Mouse (Mus musculus) embryonic facial prominence, embryonic 12.5 days (tissue): ENCODE measurements around the gene Chd4. TPM values are rescaled to one million over a fixed set of nuclear protein-coding genes. Genes with fewer than 3 reads are reported as not detected.

Experiments
- ATAC-seq: fragments of 200-750 bp; cut with Nextera tagmentation; 2 replicates; pipeline ENCODE4 v1.8.0; 2017; ENCODE audit not compliant: insufficient number of reproducible peaks, insufficient read depth, low FRiP score, low TSS enrichment
- H3K27ac ChIP-seq: fragments of 300-500 bp; sonication (generic); 2 replicates; pipeline ENCODE4 v1.5.1; 2016; ENCODE audit warnings: mild to moderate bottlenecking
- H3K27me3 ChIP-seq: fragments of 300-500 bp; sonication (generic); 2 replicates; pipeline ENCODE4 v1.6.1; 2016; ENCODE audit warnings: mild to moderate bottlenecking, moderate library complexity
- H3K36me3 ChIP-seq: fragments of 300-500 bp; sonication (generic); 2 replicates; pipeline ENCODE4 v1.6.1; 2016; ENCODE audit warnings: mild to moderate bottlenecking
- H3K4me1 ChIP-seq: fragments of 300-500 bp; sonication (generic); 2 replicates; pipeline ENCODE4 v1.6.1; 2016
- H3K4me2 ChIP-seq: fragments of 300-500 bp; sonication (generic); replicated peaks from 2 replicates; pipeline ENCODE4 v1.6.1; 2016; ENCODE audit warnings: mild to moderate bottlenecking, moderate library complexity
- H3K4me3 ChIP-seq: fragments of 300-500 bp; sonication (generic); 2 replicates; pipeline ENCODE4 v1.5.1; 2016; ENCODE audit warnings: mild to moderate bottlenecking
- H3K9ac ChIP-seq: fragments of 300-500 bp; sonication (generic); 2 replicates; pipeline ENCODE4 v1.6.1; 2016; ENCODE audit warnings: mild to moderate bottlenecking, moderate library complexity
- H3K9me3 ChIP-seq: fragments of 300-500 bp; sonication (generic); 2 replicates; pipeline ENCODE4 v1.6.1; 2016; ENCODE audit warnings: mild to moderate bottlenecking, moderate library complexity
- WGBS: fragments of 180-500 bp; shearing (Covaris S2); methylation state at CpG from one replicate; pipeline ENCODE4 v1.1.7; 2016; 5-methylcytosine and 5-hydroxymethylcytosine counted together
- polyA plus RNA-seq: library from polyadenylated mRNA; unstranded; fragments of >200 nt; fragmentation: Nextera tagmentation; extraction: Ambion mirVana; gene quantifications from 2 replicates; pipeline ENCODE4 v1.2.1, GENCODE M21; 2016

Gene Chd4
- polyA plus RNA-seq, 1 experiment from 2014 or later, result 104 TPM

DNA sequence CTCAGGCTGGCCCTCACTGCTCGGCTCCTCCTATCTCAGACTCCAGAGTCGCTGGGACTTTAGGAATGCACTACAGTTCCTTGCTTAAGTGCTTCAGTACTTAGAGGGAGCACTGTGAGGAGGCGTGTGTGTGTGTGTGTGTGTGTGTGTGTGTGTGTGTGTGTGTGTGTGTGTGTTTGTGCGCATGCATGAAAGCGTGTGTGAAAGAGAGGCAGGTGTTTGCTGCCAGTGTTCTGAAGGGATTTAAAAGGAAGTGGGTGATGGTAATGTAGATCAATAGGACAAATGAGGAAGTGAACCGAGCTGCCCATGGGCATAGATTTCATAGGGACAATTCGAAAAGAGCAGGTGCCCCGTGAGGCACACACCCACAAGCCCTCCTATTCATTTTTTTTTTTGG lies 22.0 kb upstream of the Chd4 start:
- WGBS, result 70% methylated on average over 8 of the region's 8 CpGs
- Histone ChIP-seq H3K4me3 (no peak overlapping the region), H3K9ac (no peak overlapping the region), H3K9me3 (no peaks in the 10 kb centered on the region), H3K4me1 (peaks cover 4% of the 10 kb centered on the region), H3K36me3 (no peaks in the 10 kb centered on the region), H3K27me3 (no peaks in the 10 kb centered on the region), H3K27ac (no peak overlapping the region), H3K4me2 (no peak overlapping the region)
- no peak for ATAC-seq

DNA sequence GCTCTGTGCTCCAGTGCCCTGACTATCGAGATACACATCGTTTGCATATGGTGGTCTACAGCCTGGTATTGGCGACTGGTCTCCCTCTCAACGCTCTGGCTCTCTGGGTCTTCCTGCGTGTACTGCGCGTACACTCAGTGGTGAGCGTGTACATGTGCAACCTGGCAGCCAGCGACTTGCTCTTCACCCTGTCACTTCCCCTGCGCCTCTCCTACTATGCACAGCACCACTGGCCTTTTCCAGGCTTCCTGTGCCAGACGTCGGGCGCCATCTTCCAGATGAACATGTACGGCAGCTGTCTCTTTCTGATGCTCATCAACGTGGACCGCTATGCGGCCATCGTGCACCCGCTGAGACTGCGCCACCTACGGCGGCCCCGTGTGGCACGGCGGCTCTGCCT lies 14.4 kb upstream of the Chd4 start:
- H3K27ac ChIP-seq, result peak overlapping the region; percentile 71
- H3K36me3 ChIP-seq, result no peaks in the 10 kb centered on the region
- peak; percentile 39 for ATAC-seq
- 0 out of 2 replicates have a peak, but pooled peaks cover 5% of the 10 kb centered on the region for H3K4me1 ChIP-seq
- H3K4me2 ChIP-seq, result peak overlapping the region; percentile 72
- H3K4me3 ChIP-seq, result peak overlapping the region; percentile 40
- H3K9me3 ChIP-seq, result no peaks in the 10 kb centered on the region
- H3K9ac ChIP-seq, result peak overlapping the region; percentile 69
- H3K27me3 ChIP-seq, result no peaks in the 10 kb centered on the region
- 23% methylated on average over 25 of the region's 25 CpGs for WGBS

DNA sequence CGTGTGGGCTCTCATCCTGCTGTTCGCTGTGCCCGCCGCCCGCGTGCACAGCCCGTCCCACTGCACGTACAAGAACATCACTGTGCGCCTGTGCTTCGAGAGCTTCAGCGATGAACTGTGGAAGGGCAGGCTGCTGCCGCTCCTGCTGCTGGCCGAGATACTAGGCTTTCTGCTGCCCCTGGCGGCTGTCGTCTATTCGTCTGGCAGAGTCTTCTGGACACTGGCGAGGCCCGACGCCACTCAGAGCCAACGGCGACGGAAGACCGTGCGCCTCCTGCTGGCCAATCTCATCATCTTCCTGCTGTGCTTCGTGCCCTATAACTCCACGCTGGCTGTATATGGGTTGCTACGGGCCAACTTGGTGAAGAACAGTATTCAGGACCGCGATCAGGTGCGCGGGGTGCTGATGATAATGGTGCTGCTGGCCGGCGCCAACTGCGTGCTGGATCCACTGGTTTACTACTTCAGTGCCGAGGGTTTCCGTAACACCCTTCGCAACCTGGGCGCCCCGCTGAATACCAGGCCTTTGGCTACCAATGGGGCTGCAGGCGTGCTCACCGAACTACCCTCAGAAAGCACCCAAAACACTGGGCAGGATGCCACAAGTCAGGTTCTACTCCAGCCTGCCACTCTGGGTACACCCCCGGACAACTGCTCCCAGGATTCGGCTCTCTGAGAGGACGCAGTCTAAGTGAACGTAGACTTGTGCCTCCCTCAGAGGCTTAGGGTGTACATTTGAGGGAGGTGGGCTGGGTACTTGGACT lies 13.8 kb upstream of the Chd4 start:
- Histone ChIP-seq H3K4me3 (peak overlapping the region; percentile 40), H3K9me3 (no peaks in the 10 kb centered on the region), H3K27me3 (no peaks in the 10 kb centered on the region), H3K9ac (peak overlapping the region; percentile 69), H3K4me1 (0 out of 2 replicates have a peak, but pooled peaks cover 5% of the 10 kb centered on the region), H3K4me2 (peak overlapping the region; percentile 72), H3K36me3 (no peaks in the 10 kb centered on the region), H3K27ac (peak overlapping the region; percentile 71)
- ATAC-seq, result peak; percentile 70
- WGBS, result 22% methylated on average over 45 of the region's 45 CpGs

DNA sequence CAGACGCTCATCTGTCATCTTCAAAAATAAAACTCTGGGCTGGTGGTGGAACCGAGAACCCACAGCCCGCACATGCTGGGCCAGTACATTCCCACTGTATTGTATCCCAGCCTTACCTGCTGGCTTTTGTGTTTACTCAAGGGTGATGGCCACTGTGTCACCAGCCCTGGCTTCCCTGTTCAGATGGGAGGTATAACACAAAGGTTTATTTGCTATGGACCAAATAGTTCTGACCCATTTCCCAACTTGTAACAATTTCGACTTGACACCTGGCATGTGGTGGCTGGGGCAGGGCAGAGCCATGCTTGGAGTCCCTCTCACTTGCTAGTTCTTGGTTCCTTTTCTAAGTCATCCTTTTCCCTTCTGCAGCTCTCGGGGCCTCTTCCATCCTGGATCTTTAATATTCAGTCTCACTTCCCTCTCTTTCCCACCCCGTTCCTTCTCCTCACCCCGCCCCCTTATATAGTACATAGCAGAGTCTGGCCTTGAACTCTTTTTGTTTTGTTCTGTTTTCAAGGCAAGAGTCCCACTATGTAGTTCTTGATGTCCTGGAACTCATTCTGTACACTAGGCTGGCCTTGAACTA lies 12.9 kb upstream of the Chd4 start:
- WGBS, result 90% methylated on average over 7 of the region's 7 CpGs
- Histone ChIP-seq H3K9ac (no peak overlapping the region), H3K4me3 (no peak overlapping the region), H3K9me3 (no peaks in the 10 kb centered on the region), H3K36me3 (no peaks in the 10 kb centered on the region), H3K4me1 (0 out of 2 replicates have a peak, but pooled peaks cover 5% of the 10 kb centered on the region), H3K4me2 (no peak overlapping the region), H3K27ac (no peak overlapping the region), H3K27me3 (no peaks in the 10 kb centered on the region)
- no peak for ATAC-seq

DNA sequence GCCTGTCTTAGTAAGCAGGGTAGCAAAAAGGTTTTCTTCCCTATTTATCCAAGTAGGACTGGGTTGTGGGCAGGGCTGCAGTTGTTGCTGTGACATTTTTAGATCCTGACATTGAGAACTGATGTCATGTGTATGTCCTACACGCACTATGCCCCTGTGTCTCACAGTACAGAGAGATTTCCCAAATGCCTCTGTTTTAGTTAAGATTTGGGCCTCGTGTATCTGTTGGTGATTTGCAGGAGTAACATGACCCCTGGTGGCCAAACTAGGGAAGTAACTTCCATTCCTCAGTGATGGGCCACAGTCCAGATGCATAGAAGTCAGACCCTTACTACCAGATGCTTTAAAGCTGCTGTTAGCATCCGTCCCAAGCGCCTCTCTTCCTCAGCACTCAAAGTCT lies 11.4 kb upstream of the Chd4 start:
- peaks cover 15% of the 10 kb centered on the region; the same call in 1 of the 2 replicates for H3K4me1 ChIP-seq

DNA sequence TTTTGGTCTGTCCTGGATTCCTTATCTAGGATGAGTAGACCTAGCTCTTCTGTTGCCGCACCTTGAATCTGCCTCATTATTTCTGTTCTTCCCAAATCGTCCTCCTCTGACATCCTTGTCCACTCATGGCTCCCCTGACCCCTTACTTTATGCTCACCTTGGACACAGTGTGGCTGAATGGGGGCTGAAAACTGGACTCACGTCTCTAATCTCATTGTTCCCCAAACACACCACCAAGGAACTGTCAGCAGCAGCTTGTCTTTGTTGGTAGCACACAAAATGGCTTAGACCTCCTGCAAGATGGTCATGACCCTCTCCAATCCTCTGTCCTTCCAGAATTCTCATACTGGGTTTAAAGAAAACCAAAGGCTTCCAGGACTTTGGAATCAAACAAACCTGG lies 7.8 kb upstream of the Chd4 start:
- no peak overlapping the region for H3K4me3 ChIP-seq
- ATAC-seq, result no peak
- no peaks in the 10 kb centered on the region for H3K27me3 ChIP-seq
- peaks cover 29% of the 10 kb centered on the region for H3K4me1 ChIP-seq
- H3K9me3 ChIP-seq, result no peaks in the 10 kb centered on the region
- no peak overlapping the region for H3K4me2 ChIP-seq
- peak overlapping the region; percentile 91 for H3K27ac ChIP-seq
- WGBS, result 85% methylated on average over 3 of the region's 3 CpGs
- H3K9ac ChIP-seq, result no peak overlapping the region
- no peaks in the 10 kb centered on the region for H3K36me3 ChIP-seq

More for the DNA sequence above, 11.4 kb upstream of the Chd4 start:
- no peak for ATAC-seq
- no peak overlapping the region for H3K9ac ChIP-seq
- H3K4me3 ChIP-seq, result no peak overlapping the region
- H3K36me3 ChIP-seq, result no peaks in the 10 kb centered on the region
- no peaks in the 10 kb centered on the region for H3K27me3 ChIP-seq
- WGBS, result 4% methylated on average over 4 of the region's 4 CpGs
- H3K4me2 ChIP-seq, result no peak overlapping the region
- H3K27ac ChIP-seq, result peak overlapping the region; percentile 31
- H3K9me3 ChIP-seq, result no peaks in the 10 kb centered on the region

DNA sequence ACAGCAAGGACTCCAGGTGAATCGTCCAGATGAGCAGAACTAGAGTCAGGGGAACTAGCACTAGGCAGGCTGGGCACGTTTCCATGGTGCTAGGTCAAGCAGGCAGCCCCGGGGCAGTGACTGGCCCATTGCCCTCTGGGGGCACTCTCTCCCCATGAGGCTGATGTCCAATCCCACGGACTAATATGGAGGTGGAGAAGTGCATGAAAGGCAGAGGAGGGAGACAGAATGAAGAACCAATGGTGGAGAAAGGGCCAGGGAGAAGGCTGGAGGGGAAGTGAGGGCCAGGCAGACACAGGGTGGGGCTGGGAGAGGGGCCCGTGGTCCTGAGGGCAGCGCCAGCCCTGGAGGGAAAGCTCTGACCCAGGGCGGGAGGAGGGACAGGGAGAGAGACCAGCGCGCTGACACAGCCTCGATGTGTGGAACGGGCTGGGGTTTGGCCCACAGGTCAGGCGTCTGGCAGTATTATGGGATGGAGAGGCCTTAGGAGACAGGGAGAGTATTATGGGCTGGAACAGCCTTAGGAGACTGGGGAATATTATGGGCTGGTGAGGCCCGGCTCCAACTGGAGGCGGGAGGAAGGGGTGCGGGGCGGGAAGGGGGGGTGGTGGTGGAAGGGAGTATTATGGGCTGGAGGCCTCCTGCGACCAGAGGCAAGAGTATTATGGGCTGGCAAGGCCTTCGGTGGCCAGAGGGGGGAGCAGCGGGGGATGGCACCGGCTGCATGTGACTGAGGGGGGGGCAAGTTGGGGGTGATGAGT lies 7.0 kb upstream of the Chd4 start:
- H3K36me3 ChIP-seq, result no peaks in the 10 kb centered on the region
- no peaks in the 10 kb centered on the region for H3K27me3 ChIP-seq
- no peak overlapping the region for H3K9ac ChIP-seq
- peak overlapping the region; percentile 91 for H3K27ac ChIP-seq
- H3K9me3 ChIP-seq, result no peaks in the 10 kb centered on the region
- ATAC-seq, result peak; percentile 75
- 1% methylated on average over 20 of the region's 20 CpGs for WGBS
- H3K4me3 ChIP-seq, result no peak overlapping the region
- peak overlapping the region; percentile 45 for H3K4me2 ChIP-seq
- peaks cover 29% of the 10 kb centered on the region for H3K4me1 ChIP-seq

DNA sequence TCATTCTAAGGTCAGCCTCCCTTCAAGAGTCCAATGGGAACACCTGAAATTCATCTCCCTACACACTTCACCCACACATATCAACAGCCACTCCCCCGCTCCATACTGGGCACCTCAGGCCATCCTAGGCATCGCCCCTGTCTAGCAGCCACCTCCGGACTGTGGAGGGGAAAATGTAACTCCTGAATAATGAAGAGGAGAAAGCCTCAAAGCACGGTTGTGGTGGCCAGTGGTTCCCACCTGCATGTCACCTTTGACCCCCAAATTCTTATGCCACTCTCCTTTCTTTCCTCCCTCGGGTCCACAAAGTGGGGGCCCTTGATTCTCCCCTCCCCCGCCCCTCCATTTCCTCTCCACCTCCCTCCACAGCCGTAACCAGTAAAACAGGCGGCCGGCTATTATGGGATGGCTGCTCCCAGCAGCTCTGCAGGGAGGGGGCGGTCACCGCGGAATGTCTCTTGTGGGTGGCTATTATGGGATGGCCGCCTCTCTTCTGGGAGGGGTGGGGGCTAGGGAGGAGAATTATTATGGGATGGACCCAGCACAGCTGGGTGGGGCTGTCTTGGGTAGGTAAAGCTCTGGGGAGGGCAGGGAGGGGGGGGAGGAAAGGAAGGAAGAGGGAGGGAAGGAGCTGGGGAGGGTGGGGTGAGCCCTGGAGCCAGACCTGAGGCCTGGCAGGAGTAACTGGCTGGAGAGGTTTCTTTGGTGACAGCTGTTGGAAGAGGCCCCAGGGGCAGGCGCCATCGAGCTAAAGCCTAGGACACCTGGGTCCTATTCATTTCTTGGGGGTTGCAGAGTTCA lies 6.1 kb upstream of the Chd4 start:
- 2% methylated on average over 15 of the region's 15 CpGs for WGBS

DNA sequence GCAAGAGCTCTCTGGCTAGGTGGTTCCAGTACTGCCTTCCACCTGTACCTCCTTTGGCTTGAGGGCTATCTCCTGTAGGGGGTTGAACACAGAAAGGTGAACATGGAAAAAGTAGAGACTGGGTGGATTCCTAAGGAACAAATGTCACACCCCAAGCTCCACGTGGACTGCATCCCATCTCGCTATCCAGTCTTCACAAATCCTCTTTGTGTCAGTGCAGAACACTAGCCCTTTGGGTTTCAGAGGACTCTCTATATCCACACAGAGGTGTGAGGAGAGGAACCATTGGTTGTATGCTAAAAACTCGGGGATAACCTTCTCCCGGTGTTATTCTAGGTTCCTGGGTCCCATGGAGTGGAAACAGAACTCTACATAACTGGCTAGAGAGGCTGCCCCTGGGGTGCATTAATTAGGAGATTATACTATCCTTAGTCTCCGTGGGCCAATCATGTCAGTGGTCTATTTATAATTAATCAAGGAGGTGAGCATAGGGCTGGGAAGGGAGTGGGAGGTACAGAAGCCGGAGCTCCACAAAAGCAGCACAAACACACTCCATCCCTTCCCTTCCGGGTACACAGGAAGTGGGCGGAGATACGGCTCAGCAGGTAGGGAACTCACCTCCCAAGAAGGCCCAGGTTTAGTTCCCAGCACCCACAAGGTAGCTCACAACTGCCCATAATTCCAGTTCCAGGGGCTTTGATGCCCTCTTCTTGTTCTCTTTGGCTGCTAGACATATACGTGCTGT lies 5.3 kb upstream of the Chd4 start:
- H3K36me3 ChIP-seq, result no peaks in the 10 kb centered on the region
- no peak overlapping the region for H3K9ac ChIP-seq
- no peak overlapping the region for H3K4me3 ChIP-seq
- no peak for ATAC-seq
- no peaks in the 10 kb centered on the region for H3K9me3 ChIP-seq
- 56% methylated on average over 10 of the region's 10 CpGs for WGBS
- peaks cover 28% of the 10 kb centered on the region for H3K4me1 ChIP-seq
- peak overlapping the region; percentile 45 for H3K4me2 ChIP-seq
- H3K27ac ChIP-seq, result peak overlapping the region; percentile 91
- H3K27me3 ChIP-seq, result no peaks in the 10 kb centered on the region

More for the DNA sequence above, 6.1 kb upstream of the Chd4 start:
- Histone ChIP-seq H3K4me3 (peak overlapping the region; percentile 6; the same call in 1 of the 2 replicates), H3K27me3 (no peaks in the 10 kb centered on the region), H3K4me1 (peaks cover 24% of the 10 kb centered on the region), H3K9me3 (no peaks in the 10 kb centered on the region), H3K36me3 (no peaks in the 10 kb centered on the region), H3K9ac (peak overlapping the region; percentile 8; the same call in 1 of the 2 replicates), H3K27ac (peak overlapping the region; percentile 91), H3K4me2 (peak overlapping the region; percentile 45)
- ATAC-seq, result peak; percentile 79

DNA sequence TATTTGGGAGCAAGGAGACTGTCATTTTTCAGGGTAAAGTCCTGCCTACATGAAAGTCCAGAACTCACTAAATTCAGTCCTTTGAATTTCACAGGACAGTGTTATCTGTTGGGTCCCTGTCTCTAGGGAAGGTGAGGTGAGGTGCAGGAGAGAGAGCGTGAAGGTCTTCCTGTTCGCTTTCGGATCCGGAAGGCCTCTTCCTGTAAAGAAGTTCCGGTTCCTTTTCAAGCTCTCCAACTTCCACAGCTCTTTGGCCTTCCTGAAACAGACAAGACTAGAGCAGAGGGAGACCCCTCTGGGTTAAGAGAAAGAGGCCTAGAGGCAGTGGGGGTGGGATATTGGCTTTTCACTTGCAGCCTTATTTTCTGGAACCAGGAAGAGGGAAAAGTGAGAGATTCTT lies 3.4 kb upstream of the Chd4 start:
- ATAC-seq, result no peak
- Histone ChIP-seq H3K4me3 (no peak overlapping the region), H3K27ac (no peak overlapping the region)

More for the DNA sequence above, 3.4 kb upstream of the Chd4 start:
- Histone ChIP-seq H3K36me3 (no peaks in the 10 kb centered on the region), H3K4me2 (no peak overlapping the region), H3K9ac (no peak overlapping the region), H3K9me3 (no peaks in the 10 kb centered on the region), H3K4me1 (peaks cover 30% of the 10 kb centered on the region), H3K27me3 (no peaks in the 10 kb centered on the region)
- WGBS, result 84% methylated on average over 5 of the region's 5 CpGs
